Mouse (Mus musculus) embryonic fibroblast, embryonic 13.5 days (primary cell): ENCODE data around the gene Stap2. TPM values are rescaled to one million over a fixed set of nuclear protein-coding genes. Genes with fewer than 3 reads are reported as not detected.

ENCODE experiments used
- H3K27ac ChIP-seq: 2 replicates; pipeline ENCODE4 v1.5.1; 2012; ENCODE audit warnings: low read length, control low read depth, inconsistent platforms; ENCODE audit not compliant: insufficient read depth
- H3K4me1 ChIP-seq: 2 replicates; pipeline ENCODE4 v1.6.1; 2011; ENCODE audit warnings: low read length; ENCODE audit not compliant: control insufficient read depth, insufficient read depth
- H3K4me3 ChIP-seq: 2 replicates; pipeline ENCODE4 v1.5.1; 2011; ENCODE audit warnings: mild to moderate bottlenecking, control low read depth, low read length; ENCODE audit not compliant: insufficient read depth
- CTCF ChIP-seq: IDR thresholded peaks from 2 replicates; pipeline ENCODE4 v1.5.1; 2011; ENCODE audit warnings: mild to moderate bottlenecking, control low read depth, low read length, moderate library complexity, borderline replicate concordance; ENCODE audit not compliant: insufficient read depth
- POLR2A ChIP-seq: IDR thresholded peaks from 2 replicates; pipeline ENCODE4 v1.6.1; 2011; ENCODE audit warnings: low read depth, mild to moderate bottlenecking, control low read depth, low read length, moderate library complexity
- polyA plus RNA-seq: library from polyadenylated mRNA; stranded (reverse); fragments of >200 nt; gene quantifications from 2 replicates; pipeline ENCODE4 v1.2.4, GENCODE M21; 2011; ENCODE audit warnings: low read depth; ENCODE audit not compliant: missing spikeins, insufficient read length

Gene Stap2
- polyA plus RNA-seq, 1 experiment, result 0.35 TPM

GRCm38 (mm10) chr17:55977301-55977700, 28.1 kb downstream of the Stap2 start:
- Histone ChIP-seq H3K4me3 (no peak overlapping the region), H3K27ac (no peak overlapping the region), H3K4me1 (no peaks in the 10 kb centered on the region)
- TF ChIP-seq POLR2A, result no peak
- no peak for TF ChIP-seq CTCF

- Histone ChIP-seq H3K4me1 (no peaks in the 10 kb centered on the region), H3K4me3 (no peak overlapping the region), H3K27ac (no peak overlapping the region)
- TF ChIP-seq CTCF, result peak; percentile 72
- no peak for TF ChIP-seq POLR2A
Measured at GRCm38 (mm10) chr17:55976255-55976862, 29.0 kb downstream of the Stap2 start.

DNA sequence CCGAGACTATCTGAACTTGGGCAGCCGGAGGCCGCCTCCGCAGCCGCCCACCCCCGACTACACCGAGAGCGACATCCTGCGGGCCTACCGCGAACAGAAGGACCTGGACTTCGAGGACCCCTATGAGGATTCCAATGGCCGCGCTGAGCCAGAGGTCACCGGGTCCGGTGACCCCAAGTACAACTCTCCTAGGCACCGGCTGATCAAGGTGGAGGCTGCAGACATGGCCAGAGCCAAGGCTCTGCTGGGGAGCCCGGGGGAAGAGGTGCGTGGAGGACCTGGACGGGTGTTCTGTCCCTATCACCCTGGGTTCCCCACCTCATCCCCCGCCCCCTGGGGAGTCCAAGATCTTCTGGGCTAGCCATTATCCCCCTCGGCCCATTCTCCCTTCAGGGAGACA, 33.9 kb downstream of the Stap2 start:
- H3K4me3 ChIP-seq, result no peak overlapping the region
- H3K27ac ChIP-seq, result no peak overlapping the region
- H3K4me1 ChIP-seq, result no peaks in the 10 kb centered on the region
- TF ChIP-seq CTCF (no peak), POLR2A (no peak)

- TF ChIP-seq CTCF, result no peak
- TF ChIP-seq POLR2A, result no peak
- Histone ChIP-seq H3K4me1 (no peaks in the 10 kb centered on the region), H3K4me3 (peak within 1 kb of the TSS; percentile 4; the same call in 1 of the 2 replicates), H3K27ac (no peak within 1 kb of the TSS)
Measured at GRCm38 (mm10) chr17:55969966-55970891, 35.2 kb downstream of the Stap2 start, which contains the start of gene Shd. TSS of gene Shd (plus strand) at chr17:55970467.

DNA sequence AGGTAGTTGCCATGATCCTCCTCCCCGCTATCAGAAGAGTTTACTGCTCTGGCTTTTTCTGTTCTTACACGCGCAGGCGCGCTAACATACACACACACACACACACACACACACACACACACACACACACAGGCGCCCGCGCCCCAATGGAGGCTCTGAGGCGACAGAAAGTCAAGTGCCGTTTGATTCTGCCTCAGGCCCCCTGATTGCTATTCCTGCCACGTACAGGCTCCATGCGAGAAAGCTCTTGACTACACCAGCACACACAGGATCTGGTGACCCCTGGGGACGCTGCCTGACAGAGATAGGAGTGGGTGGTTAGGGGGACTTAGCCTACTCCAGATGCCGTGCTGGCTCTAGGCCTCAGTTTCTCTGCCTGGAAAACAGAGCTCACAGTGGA, 35.8 kb downstream of the Stap2 start:
- Histone ChIP-seq H3K4me1 (no peaks in the 10 kb centered on the region), H3K4me3 (no peak overlapping the region), H3K27ac (no peak overlapping the region)
- TF ChIP-seq POLR2A (no peak), CTCF (no peak)

GRCm38 (mm10) chr17:55968210-55968609, 37.2 kb downstream of the Stap2 start:
- H3K4me1 ChIP-seq, result no peaks in the 10 kb centered on the region
- H3K4me3 ChIP-seq, result no peak overlapping the region
- TF ChIP-seq CTCF (no peak), POLR2A (no peak)
- H3K27ac ChIP-seq, result no peak overlapping the region

GRCm38 (mm10) chr17:55967186-55967585, 38.2 kb downstream of the Stap2 start:
- TF ChIP-seq CTCF (no peak), POLR2A (no peak)
- no peak overlapping the region for H3K4me3 ChIP-seq

GRCm38 (mm10) chr17:55964996-55965395, 40.4 kb downstream of the Stap2 start:
- Histone ChIP-seq H3K27ac (no peak overlapping the region), H3K4me1 (0 out of 2 replicates have a peak, but pooled peaks cover 2% of the 10 kb centered on the region), H3K4me3 (no peak overlapping the region)
- no peak for TF ChIP-seq CTCF
- no peak for TF ChIP-seq POLR2A

More at GRCm38 (mm10) chr17:55967186-55967585, 38.2 kb downstream of the Stap2 start:
- no peaks in the 10 kb centered on the region for H3K4me1 ChIP-seq
- no peak overlapping the region for H3K27ac ChIP-seq

DNA sequence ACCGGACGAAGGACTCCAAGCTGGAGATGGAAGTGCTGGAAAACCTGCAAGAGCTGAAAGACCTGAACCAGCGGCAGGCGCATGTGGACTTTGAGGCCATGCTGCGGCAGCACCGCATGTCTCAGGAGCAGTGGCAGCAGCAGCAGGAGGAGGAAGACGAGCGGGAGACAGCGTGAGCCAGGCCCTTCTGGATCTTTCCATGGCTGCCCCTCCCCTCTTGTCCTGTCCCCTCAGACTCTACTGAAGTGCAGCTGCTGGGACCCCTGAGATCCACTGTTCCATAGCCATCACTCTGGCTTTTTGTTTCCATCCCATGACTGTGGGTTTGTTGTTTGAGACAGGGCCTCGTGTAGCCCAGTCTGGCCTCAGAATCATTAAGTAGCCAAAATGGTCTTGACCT, 40.9 kb downstream of the Stap2 start:
- Histone ChIP-seq H3K27ac (no peak overlapping the region), H3K4me1 (peaks cover 5% of the 10 kb centered on the region; the same call in 1 of the 2 replicates), H3K4me3 (no peak overlapping the region)
- TF ChIP-seq POLR2A (no peak), CTCF (no peak)

GRCm38 (mm10) chr17:55963171-55963570, 42.2 kb downstream of the Stap2 start:
- Histone ChIP-seq H3K4me1 (peaks cover 5% of the 10 kb centered on the region; the same call in 1 of the 2 replicates), H3K27ac (no peak overlapping the region), H3K4me3 (no peak overlapping the region)
- no peak for TF ChIP-seq POLR2A
